Mouse (Mus musculus) hindbrain, postnatal 0 days (tissue): Measurements from ENCODE around the gene Vwa7. TPM values are rescaled to one million over a fixed set of nuclear protein-coding genes. Genes with fewer than 3 reads are reported as not detected.

Experiments
- ATAC-seq: fragments of 200-750 bp; cut with Nextera tagmentation; 2 replicates; pipeline ENCODE4 v1.8.0; 2017; ENCODE audit warnings: mild to moderate bottlenecking, moderate TSS enrichment, moderate library complexity
- DNase-seq: peaks from one replicate; pipeline ENCODE4 v3.0.0-alpha.2; 2015; ENCODE audit warnings: low spot score
- H3K27ac ChIP-seq: fragments of 300-500 bp; sonication (generic); 2 replicates; pipeline ENCODE4 v1.5.1; 2014; ENCODE audit warnings: mild to moderate bottlenecking
- H3K27me3 ChIP-seq: fragments of 300-500 bp; sonication (generic); 2 replicates; pipeline ENCODE4 v1.6.1; 2014; ENCODE audit warnings: low read length, mixed read lengths; ENCODE audit not compliant: insufficient read depth
- H3K36me3 ChIP-seq: fragments of 300-500 bp; sonication (generic); 2 replicates; pipeline ENCODE4 v1.6.1; 2014; ENCODE audit warnings: low read length, mixed read lengths; ENCODE audit not compliant: insufficient read depth
- H3K4me1 ChIP-seq: fragments of 300-500 bp; sonication (generic); 2 replicates; pipeline ENCODE4 v1.6.1; 2014; ENCODE audit warnings: antibody characterized with exemption, low read length, mixed read lengths; ENCODE audit not compliant: insufficient read depth
- H3K4me2 ChIP-seq: fragments of 300-500 bp; sonication (generic); 2 replicates; pipeline ENCODE4 v1.6.1; 2014; ENCODE audit warnings: low read depth, mild to moderate bottlenecking, low read length, moderate library complexity, mixed read lengths
- H3K4me3 ChIP-seq: fragments of 300-500 bp; sonication (generic); 2 replicates; pipeline ENCODE4 v1.5.1; 2014; ENCODE audit warnings: low read length
- H3K9ac ChIP-seq: fragments of 300-500 bp; sonication (generic); replicated peaks from 2 replicates; pipeline ENCODE4 v1.6.1; 2014; ENCODE audit warnings: mild to moderate bottlenecking, low read length, moderate library complexity, mixed read lengths
- H3K9me3 ChIP-seq: fragments of 300-500 bp; sonication (generic); 2 replicates; pipeline ENCODE4 v1.6.1; 2016; ENCODE audit warnings: low read length, mixed read lengths
- CTCF ChIP-seq: IDR thresholded peaks from 2 replicates; pipeline ENCODE4 v1.5.1; 2016; ENCODE audit warnings: antibody characterized with exemption, control low read depth, low read depth
- WGBS: fragments of 180-500 bp; shearing (Covaris S2); extraction: QIAGEN DNeasy Blood & Tissue Kit; methylation state at CpG from one replicate; pipeline ENCODE4 v1.1.7; 2014; 5-methylcytosine and 5-hydroxymethylcytosine counted together
- polyA plus RNA-seq: library from polyadenylated mRNA; unstranded; fragments of >200 nt; fragmentation: Nextera tagmentation; extraction: Ambion mirVana; gene quantifications from 2 replicates; pipeline ENCODE4 v1.2.1, GENCODE M21; 2015
- total RNA-seq: library from RNA; depleted of rRNA; stranded (reverse); fragments of >200 nt; gene quantifications from 2 replicates; pipeline ENCODE4 v1.2.3, GENCODE M21; 2014

Gene Vwa7
- total and polyA plus RNA-seq, 2 experiments from 2014 or later = 0.11 to 0.68 TPM

DNA sequence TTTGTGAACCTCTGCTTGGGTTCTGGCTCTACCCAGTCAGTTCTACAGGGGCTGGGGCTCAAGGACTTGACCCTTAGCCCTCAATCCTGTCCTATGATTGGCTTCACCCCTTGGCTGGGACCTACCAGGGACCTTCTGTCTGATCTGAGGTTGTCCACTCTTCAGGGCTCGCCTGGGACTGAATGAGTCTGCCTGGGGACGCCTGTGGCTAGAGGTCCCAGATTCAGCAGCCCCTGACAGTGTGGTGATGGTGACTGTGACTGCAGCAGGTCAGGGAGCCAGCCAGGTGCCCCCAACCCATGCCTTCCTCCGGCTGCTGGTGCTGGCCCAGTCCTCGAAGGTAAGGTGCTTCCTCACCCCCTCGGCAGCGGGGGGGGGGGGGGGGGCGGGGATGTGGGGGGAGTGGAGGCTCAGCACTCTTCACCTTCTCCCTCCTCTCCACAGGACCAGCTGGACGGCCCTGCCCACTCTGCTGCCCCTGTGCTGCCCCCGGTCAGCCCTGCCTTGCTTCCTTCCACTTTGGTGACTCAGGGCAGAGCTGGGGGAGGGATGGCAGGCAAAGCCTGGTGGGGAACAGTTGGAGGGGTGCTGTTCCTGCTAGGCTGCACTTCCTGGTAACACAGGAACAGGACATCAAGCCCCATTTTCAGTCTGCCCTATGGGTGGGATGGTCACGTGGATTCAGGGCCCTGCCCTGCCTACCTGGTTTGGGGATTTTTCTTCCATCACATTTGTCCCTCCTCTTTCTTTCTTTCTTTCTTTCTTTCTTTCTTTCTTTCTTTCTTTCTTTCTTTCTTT, 8.5 kb downstream of the Vwa7 start:
- H3K27ac ChIP-seq = no peak overlapping the region
- no peaks in the 10 kb centered on the region for H3K36me3 ChIP-seq
- H3K4me3 ChIP-seq = no peak overlapping the region
- no peak for DNase-seq
- H3K4me1 ChIP-seq = peaks cover 6% of the 10 kb centered on the region
- H3K4me2 ChIP-seq = no peak overlapping the region
- no peak for ATAC-seq
- WGBS = 59% methylated on average over 8 of the region's 10 CpGs
- TF ChIP-seq CTCF = no peak
- no peaks in the 10 kb centered on the region for H3K27me3 ChIP-seq
- H3K9ac ChIP-seq = no peak overlapping the region
- H3K9me3 ChIP-seq = no peaks in the 10 kb centered on the region

GRCm38 (mm10) chr17:35026206-35026605, 9.8 kb downstream of the Vwa7 start:
- no peaks in the 10 kb centered on the region for H3K9me3 ChIP-seq
- no peak overlapping the region for H3K9ac ChIP-seq
- H3K36me3 ChIP-seq = no peaks in the 10 kb centered on the region
- no peaks in the 10 kb centered on the region for H3K27me3 ChIP-seq
- peaks cover 6% of the 10 kb centered on the region for H3K4me1 ChIP-seq
- peak; percentile 20; the same call in 1 of the 2 replicates for TF ChIP-seq CTCF
- no peak overlapping the region for H3K4me3 ChIP-seq
- WGBS = 79% methylated on average over 5 of the region's 5 CpGs
- H3K27ac ChIP-seq = no peak overlapping the region
- 0 out of 2 replicates have a peak overlapping the region, but pooled peaks have one; percentile 1 for H3K4me2 ChIP-seq
- DNase-seq (no peak), ATAC-seq (no peak)

GRCm38 (mm10) chr17:35027277-35028068, 11.1 kb downstream of the Vwa7 start, which contains the start of gene Sapcd1:
Sapcd1 (minus strand) TSS chr17:35028016.
- WGBS = 26% methylated on average over 13 of the region's 13 CpGs
- DNase-seq (peak; percentile 83), ATAC-seq (peak; percentile 80)
- Histone ChIP-seq H3K9me3 (no peaks in the 10 kb centered on the region), H3K4me3 (no peak within 1 kb of the TSS), H3K4me2 (no peak within 1 kb of the TSS), H3K27ac (peak within 1 kb of the TSS; percentile 57), H3K9ac (no peak within 1 kb of the TSS), H3K27me3 (no peaks in the 10 kb centered on the region), H3K36me3 (no peaks in the 10 kb centered on the region), H3K4me1 (no peaks in the 10 kb centered on the region; the same call in 1 of the 2 replicates)
- no peak for TF ChIP-seq CTCF

GRCm38 (mm10) chr17:35028315-35028714, 11.9 kb downstream of the Vwa7 start:
- ATAC-seq (no peak), DNase-seq (peak; percentile 24)
- no peak overlapping the region for H3K4me2 ChIP-seq
- H3K9me3 ChIP-seq = no peaks in the 10 kb centered on the region
- H3K36me3 ChIP-seq = no peaks in the 10 kb centered on the region
- no peak for TF ChIP-seq CTCF
- WGBS = 78% methylated on average over 2 of the region's 2 CpGs
- no peaks in the 10 kb centered on the region; the same call in 1 of the 2 replicates for H3K4me1 ChIP-seq
- no peaks in the 10 kb centered on the region for H3K27me3 ChIP-seq
- peak overlapping the region; percentile 0; the same call in 1 of the 2 replicates for H3K27ac ChIP-seq
- H3K9ac ChIP-seq = no peak overlapping the region
- no peak overlapping the region for H3K4me3 ChIP-seq

- no peaks in the 10 kb centered on the region for H3K36me3 ChIP-seq
- no peaks in the 10 kb centered on the region; the same call in 1 of the 2 replicates for H3K4me1 ChIP-seq
- H3K4me2 ChIP-seq = peak overlapping the region; percentile 39
- TF ChIP-seq CTCF = peak; percentile 70
- DNase-seq (peak; percentile 67), ATAC-seq (peak; percentile 45; the same call in 1 of the 2 replicates)
- no peaks in the 10 kb centered on the region for H3K9me3 ChIP-seq
- no peak overlapping the region for H3K9ac ChIP-seq
- H3K27me3 ChIP-seq = no peaks in the 10 kb centered on the region
- 26% methylated on average over 19 of the region's 19 CpGs for WGBS
- no peak overlapping the region for H3K27ac ChIP-seq
- no peak overlapping the region for H3K4me3 ChIP-seq
Observed at GRCm38 (mm10) chr17:35029691-35030532, 13.5 kb downstream of the Vwa7 start.

DNA sequence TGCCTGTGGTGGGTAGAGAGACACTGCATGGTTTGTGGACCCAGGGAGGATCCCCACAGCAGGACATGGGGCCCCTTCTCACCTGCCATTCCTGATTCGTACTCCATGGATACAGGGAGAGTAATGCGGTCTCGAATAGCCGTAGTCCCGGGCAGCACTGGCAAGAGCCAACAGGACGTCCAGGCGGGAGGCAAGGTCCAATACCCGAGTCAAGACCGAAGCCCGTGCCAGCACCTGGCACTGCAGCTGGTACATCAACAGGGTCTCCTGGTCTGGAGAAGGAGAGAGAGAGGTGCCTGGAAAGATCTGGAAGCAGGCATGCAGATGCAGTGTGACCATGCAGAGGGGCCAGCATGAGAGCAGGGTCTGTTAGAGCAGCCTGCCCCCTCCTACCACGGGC, 14.9 kb downstream of the Vwa7 start:
- 82% methylated on average over 11 of the region's 11 CpGs for WGBS

More for the DNA sequence above, 14.9 kb downstream of the Vwa7 start:
- ATAC-seq (no peak), DNase-seq (no peak)
- Histone ChIP-seq H3K27ac (no peak overlapping the region), H3K9ac (no peak overlapping the region), H3K27me3 (no peaks in the 10 kb centered on the region), H3K9me3 (no peaks in the 10 kb centered on the region), H3K4me3 (no peak overlapping the region), H3K36me3 (no peaks in the 10 kb centered on the region), H3K4me1 (no peaks in the 10 kb centered on the region; the same call in 1 of the 2 replicates), H3K4me2 (no peak overlapping the region)
- TF ChIP-seq CTCF = no peak
